Mouse (Mus musculus) myocyte (in vitro differentiated cells): ENCODE data around the gene Gm20449. TPM values are rescaled to one million over a fixed set of nuclear protein-coding genes. Genes with fewer than 3 reads are reported as not detected.
A peak's percentile ranks its signal among the peaks of the same experiment; 100 is the strongest.

ENCODE experiments used
- H3K27me3 ChIP-seq: one replicate; pipeline ENCODE4 v1.6.1; 2011; ENCODE audit not compliant: control insufficient read depth, insufficient read depth, insufficient read length
- H3K36me3 ChIP-seq: one replicate; pipeline ENCODE4 v1.6.1; 2011; ENCODE audit not compliant: control insufficient read depth, insufficient read depth
- H3K4me2 ChIP-seq: one replicate; pipeline ENCODE4 v1.6.1; 2011; ENCODE audit warnings: low read depth, control low read depth
- H3K4me3 ChIP-seq: one replicate; pipeline ENCODE4 v1.5.1; 2011; ENCODE audit warnings: mild to moderate bottlenecking, control low read depth, moderate library complexity
- H3K79me2 ChIP-seq: one replicate; pipeline ENCODE4 v1.6.1; 2011; ENCODE audit not compliant: control insufficient read depth, insufficient read depth
- H3ac ChIP-seq: one replicate; pipeline ENCODE4 v1.6.1; 2011; ENCODE audit not compliant: control insufficient read depth, insufficient read length
- CEBPB ChIP-seq: IDR thresholded peaks from 2 replicates; pipeline ENCODE4 v1.6.1; 2011; ENCODE audit warnings: mild to moderate bottlenecking, moderate library complexity; ENCODE audit not compliant: poor library complexity, insufficient read depth, severe bottlenecking
- E2F4 ChIP-seq: IDR thresholded peaks from one replicate; pipeline ENCODE4 v1.6.1; 2011; ENCODE audit warnings: mild to moderate bottlenecking, control low read depth, moderate library complexity; ENCODE audit not compliant: insufficient read depth
- MAX ChIP-seq: IDR thresholded peaks from one replicate; pipeline ENCODE4 v1.6.1; 2011; ENCODE audit warnings: low read depth, mild to moderate bottlenecking, control low read depth
- MYOD1 ChIP-seq, 3 experiments: IDR thresholded peaks; one replicate each; pipeline ENCODE4 v1.6.1; 2011; ENCODE audit warnings: control low read depth in 2 of 3, low read depth in 2 of 3, mild to moderate bottlenecking in 2 of 3, moderate library complexity in 1 of 3; ENCODE audit not compliant: insufficient read length in 2 of 3, control insufficient read depth in 1 of 3
- MYOG ChIP-seq, 3 experiments: IDR thresholded peaks; one replicate each; pipeline ENCODE4 v1.6.1; 2011; ENCODE audit warnings: control low read depth in 2 of 3, low read depth in 2 of 3, mild to moderate bottlenecking in 2 of 3; ENCODE audit not compliant: insufficient read length in 2 of 3, control insufficient read depth in 1 of 3, insufficient read depth in 1 of 3
- POLR2A ChIP-seq: IDR thresholded peaks from one replicate; pipeline ENCODE4 v1.6.1; 2011; ENCODE audit warnings: low read depth, mild to moderate bottlenecking, control low read depth, moderate library complexity; ENCODE audit not compliant: insufficient read length
- POLR2AphosphoS2 ChIP-seq: IDR thresholded peaks from one replicate; pipeline ENCODE4 v1.6.1; 2011; ENCODE audit warnings: low read depth, control low read depth; ENCODE audit not compliant: insufficient read length
- REST ChIP-seq: IDR thresholded peaks from one replicate; pipeline ENCODE4 v1.6.1; 2011; ENCODE audit warnings: mild to moderate bottlenecking, control low read depth, moderate library complexity; ENCODE audit not compliant: insufficient read depth, insufficient read length
- SRF ChIP-seq: IDR thresholded peaks from one replicate; pipeline ENCODE4 v1.6.1; 2011; ENCODE audit warnings: low read depth; ENCODE audit not compliant: control insufficient read depth, insufficient read length
- TCF12 ChIP-seq: IDR thresholded peaks from one replicate; pipeline ENCODE4 v1.6.1; 2011; ENCODE audit warnings: mild to moderate bottlenecking, control low read depth; ENCODE audit not compliant: poor library complexity, insufficient read depth, severe bottlenecking
- TCF3 ChIP-seq: IDR thresholded peaks from one replicate; pipeline ENCODE4 v1.6.1; 2011; ENCODE audit warnings: low read depth, control low read depth; ENCODE audit not compliant: insufficient read length
- USF1 ChIP-seq: IDR thresholded peaks from one replicate; pipeline ENCODE4 v1.6.1; 2011; ENCODE audit warnings: low read depth, mild to moderate bottlenecking, control low read depth, moderate library complexity
- polyA plus RNA-seq: library from polyadenylated mRNA; unstranded; fragments of >200 nt; fragmentation: generic; extraction: Trizol; gene quantifications from one replicate; pipeline ENCODE4 v1.2.1, GENCODE M21; 2012; ENCODE audit warnings: missing spikeins

Gene Gm20449
- polyA plus RNA-seq, 1 experiment: not detected

GRCm38 (mm10) chr7:41394130-41394529 lies 105.1 kb downstream of the Gm20449 start:
- TF ChIP-seq USF1: no peak
- no peak for TF ChIP-seq MAX
- no peak for TF ChIP-seq SRF
- TF ChIP-seq CEBPB: no peak
- no peak for TF ChIP-seq TCF12
- TF ChIP-seq E2F4: no peak
- no peak for TF ChIP-seq TCF3
- no peak for TF ChIP-seq POLR2A
- no peak for TF ChIP-seq MYOG (IDR thresholded peaks at IDR 0.05; ENCODE audit: control insufficient read depth in 1 of 3, insufficient read depth in 1 of 3, insufficient read length in 2 of 3, low read depth in 2 of 3)
- TF ChIP-seq POLR2AphosphoS2: no peak
- no peak for TF ChIP-seq MYOD1 (IDR thresholded peaks at IDR 0.05; ENCODE audit: control insufficient read depth in 1 of 3, insufficient read length in 2 of 3, low read depth in 2 of 3)
- no peak for TF ChIP-seq REST
- Histone ChIP-seq H3K4me3 (peak overlapping the region; percentile 39), H3K27me3 (no peaks in the 10 kb centered on the region), H3ac (no peak overlapping the region), H3K79me2 (no peaks in the 10 kb centered on the region), H3K4me2 (peak overlapping the region; percentile 18), H3K36me3 (no peaks in the 10 kb centered on the region)

GRCm38 (mm10) chr7:41393048-41393971 lies 105.9 kb downstream of the Gm20449 start, which contains the start of gene AI987944:
AI987944 (minus strand) TSS chr7:41393379.
- H3K4me2 ChIP-seq: peak within 1 kb of the TSS; percentile 79
- peak within 1 kb of the TSS; percentile 15 for H3ac ChIP-seq
- H3K27me3 ChIP-seq: no peaks in the 10 kb centered on the region
- H3K4me3 ChIP-seq: peak within 1 kb of the TSS; percentile 39
- no peaks in the 10 kb centered on the region for H3K79me2 ChIP-seq
- TF ChIP-seq POLR2A: peak; percentile 9
- no peak for TF ChIP-seq E2F4
- no peak for TF ChIP-seq USF1
- no peak for TF ChIP-seq SRF
- TF ChIP-seq MYOD1 (IDR thresholded peaks at IDR 0.05; ENCODE audit: control insufficient read depth in 1 of 3, insufficient read length in 2 of 3, low read depth in 2 of 3): peak in 2 of 3 experiments; percentile 34 to 55
- no peak for TF ChIP-seq REST
- TF ChIP-seq TCF12: no peak
- TF ChIP-seq MYOG (IDR thresholded peaks at IDR 0.05; ENCODE audit: control insufficient read depth in 1 of 3, insufficient read depth in 1 of 3, insufficient read length in 2 of 3, low read depth in 2 of 3): no peak
- TF ChIP-seq POLR2AphosphoS2: no peak
- no peak for TF ChIP-seq TCF3
- TF ChIP-seq MAX: no peak
- TF ChIP-seq CEBPB: peak; percentile 91
- no peaks in the 10 kb centered on the region for H3K36me3 ChIP-seq

Other genes starting within 250 kb of the Gm20449 start
- gene AI987944, start 106.0 kb downstream of the Gm20449 start, polyA plus RNA-seq: 2.8 TPM
- 0.01 TPM for gene Vmn2r57, start 50.7 kb downstream of the Gm20449 start, polyA plus RNA-seq
- gene AW146154, start 473 bp upstream of the Gm20449 start, polyA plus RNA-seq: 0.59 TPM
- gene Gm6871, start 74.2 kb upstream of the Gm20449 start, polyA plus RNA-seq: 0.22 TPM
- 1.5 TPM for gene 2610021A01Rik, start 99.8 kb upstream of the Gm20449 start, polyA plus RNA-seq
- gene Zfp788, start 133.8 kb upstream of the Gm20449 start, polyA plus RNA-seq: 1.4 TPM